Mouse (Mus musculus): Measurements from ENCODE around the gene Mov10.

Mov10 gene

GRCm38 (mm10) chr3:104811752-104812151 is 6.6 kb downstream of the Mov10 start:
- in situ Hi-C loops (cut with MboI, MseI) = no loop called here

DNA sequence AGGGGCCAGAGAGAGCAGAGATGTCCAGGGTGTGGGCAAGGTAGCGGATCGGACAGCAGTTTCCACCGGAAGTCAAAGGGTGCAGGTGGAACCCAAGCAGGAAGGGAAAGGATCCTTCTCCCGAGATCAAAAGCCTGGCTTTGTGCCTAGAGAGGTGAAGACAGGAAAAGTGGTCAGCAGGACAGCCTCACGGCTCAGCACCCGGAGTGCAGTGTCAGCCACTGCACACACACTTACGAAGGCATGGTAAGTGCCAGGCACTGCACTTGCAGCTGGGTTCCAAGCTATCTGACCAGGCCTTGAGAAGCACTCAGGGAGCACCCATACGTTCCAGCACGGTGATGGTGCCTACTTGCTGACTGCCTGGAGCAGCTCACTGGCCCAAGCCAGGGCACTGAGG is 12.8 kb downstream of the Mov10 start:
- in situ Hi-C loops (cut with MboI, MseI) = no loop called here

GRCm38 (mm10) chr3:104804312-104804711 is 14.1 kb downstream of the Mov10 start:
- in situ Hi-C loops (cut with MboI, MseI) = no loop called here

- in situ Hi-C loops (cut with MboI, MseI) = no loop called here
Measured at GRCm38 (mm10) chr3:104801481-104801880, 16.9 kb downstream of the Mov10 start.

DNA sequence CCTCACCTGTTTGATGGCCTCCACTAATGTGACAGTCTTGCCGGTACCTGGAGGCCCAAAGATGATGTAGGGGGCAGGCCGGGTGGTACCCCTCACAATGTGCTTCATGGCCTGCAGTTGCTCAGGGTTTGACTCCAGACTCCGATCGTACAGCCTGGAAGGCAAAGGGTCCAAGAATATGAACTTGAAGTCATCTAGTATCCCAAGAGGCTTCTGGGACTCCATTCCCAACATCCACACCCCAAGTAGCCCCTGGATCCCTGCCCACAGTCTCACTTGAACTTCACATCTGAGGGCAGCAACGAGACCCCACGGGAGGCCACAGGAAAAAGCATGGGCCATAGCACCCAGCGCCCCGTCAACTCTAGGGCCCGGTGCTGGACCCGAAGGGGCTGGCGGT is 17.7 kb downstream of the Mov10 start:
- in situ Hi-C loops (cut with MboI, MseI) = no loop called here

GRCm38 (mm10) chr3:104796430-104797082 is 21.8 kb downstream of the Mov10 start:
- in situ Hi-C loops (cut with MboI, MseI) = no loop called here

- in situ Hi-C loops (cut with MboI, MseI) = no loop called here
Measured at GRCm38 (mm10) chr3:104795661-104796340, 22.6 kb downstream of the Mov10 start.

- in situ Hi-C loops (cut with MboI, MseI) = no loop called here
Measured at GRCm38 (mm10) chr3:104794953-104795470, 23.4 kb downstream of the Mov10 start.

- in situ Hi-C loops (cut with MboI, MseI) = no loop called here
Measured at GRCm38 (mm10) chr3:104793871-104794828, 24.2 kb downstream of the Mov10 start.

DNA sequence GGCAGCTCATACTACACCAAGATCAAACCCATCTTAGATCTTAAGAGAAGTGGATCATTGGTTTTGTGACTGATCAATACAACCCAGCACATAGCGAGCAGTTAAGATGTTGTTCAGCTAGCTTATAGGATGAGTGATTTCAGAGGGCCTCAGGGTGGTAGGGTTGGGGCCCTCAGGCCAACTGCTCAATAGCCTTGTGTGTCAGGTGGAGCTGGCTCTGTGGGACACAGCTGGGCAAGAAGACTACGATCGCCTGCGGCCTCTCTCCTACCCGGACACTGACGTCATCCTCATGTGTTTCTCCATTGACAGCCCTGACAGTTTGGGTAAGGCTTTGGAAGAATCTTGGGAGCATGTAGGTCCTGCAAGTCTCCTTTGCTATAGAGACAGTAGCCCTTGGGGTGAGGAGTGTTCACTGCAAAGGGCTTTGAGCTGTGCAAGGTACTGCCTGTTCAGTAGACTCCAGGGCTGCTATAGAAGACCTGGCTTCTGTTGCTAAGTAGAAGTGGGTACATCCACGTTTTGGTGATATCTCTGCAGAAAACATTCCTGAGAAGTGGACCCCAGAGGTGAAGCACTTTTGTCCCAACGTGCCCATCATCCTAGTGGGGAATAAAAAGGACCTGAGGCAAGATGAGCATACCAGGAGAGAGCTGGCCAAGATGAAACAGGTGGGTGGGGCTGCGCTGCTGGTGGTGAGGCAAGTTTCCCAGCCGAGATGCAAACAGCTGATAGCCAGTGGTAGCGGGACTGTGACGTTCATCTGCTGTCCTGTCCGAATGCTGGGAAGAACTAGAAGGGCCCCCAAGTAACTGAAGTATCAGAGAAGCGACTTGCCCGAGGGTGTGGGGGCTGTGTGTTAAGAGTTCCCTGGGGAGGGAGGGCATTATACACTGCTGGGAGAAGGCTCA is 25.7 kb downstream of the Mov10 start:
- in situ Hi-C loops (cut with MboI, MseI) = no loop called here

- in situ Hi-C loops (cut with MboI, MseI) = no loop called here
Measured at GRCm38 (mm10) chr3:104791671-104792070, 26.7 kb downstream of the Mov10 start.

GRCm38 (mm10) chr3:104791017-104791416 is 27.3 kb downstream of the Mov10 start:
- in situ Hi-C loops (cut with MboI, MseI) = no loop called here

- in situ Hi-C loops (cut with MboI, MseI) = no loop called here
Measured at GRCm38 (mm10) chr3:104790401-104790937, 27.9 kb downstream of the Mov10 start.

GRCm38 (mm10) chr3:104789822-104790221 is 28.5 kb downstream of the Mov10 start:
- in situ Hi-C loops (cut with MboI, MseI) = no loop called here

GRCm38 (mm10) chr3:104789312-104789605 is 29.1 kb downstream of the Mov10 start:
- in situ Hi-C loops (cut with MboI, MseI) = no loop called here

- in situ Hi-C loops (cut with MboI, MseI) = no loop called here
Measured at GRCm38 (mm10) chr3:104788561-104789311, 29.6 kb downstream of the Mov10 start.

GRCm38 (mm10) chr3:104788075-104788474 is 30.3 kb downstream of the Mov10 start, which contains the start of gene Rhoc:
Gene Rhoc (plus strand): TSS chr3:104788375.
- in situ Hi-C loops (cut with MboI, MseI) = no loop called here

GRCm38 (mm10) chr3:104785284-104785683 is 33.1 kb downstream of the Mov10 start:
- in situ Hi-C loops (cut with MboI, MseI) = no loop called here

DNA sequence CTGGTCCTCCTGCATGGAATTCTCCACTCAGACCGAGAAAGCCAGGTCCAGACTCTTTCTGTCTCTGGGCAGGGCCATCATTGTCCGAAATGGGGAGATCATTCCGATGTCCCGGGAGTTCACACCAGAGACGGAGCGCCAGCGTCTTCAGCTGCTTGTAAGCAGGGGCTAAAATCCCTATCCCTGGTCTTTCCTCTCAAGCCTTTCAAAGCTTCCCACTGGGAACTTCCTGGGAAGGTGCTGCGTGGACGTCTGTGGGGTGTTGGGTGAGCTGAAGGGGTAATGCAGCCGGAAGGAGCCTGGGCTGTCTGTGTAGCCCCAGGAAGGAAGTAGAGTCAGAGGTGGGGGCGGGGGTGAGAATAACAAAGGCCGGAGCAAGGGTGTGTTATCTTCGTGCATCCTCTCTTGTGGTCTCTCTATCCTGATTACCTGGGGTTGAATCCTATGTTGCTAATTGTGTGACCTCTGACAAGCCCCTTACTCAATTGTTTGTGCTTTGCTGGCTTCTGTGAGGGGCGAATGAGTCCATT is 34.3 kb downstream of the Mov10 start:
- in situ Hi-C loops (cut with MboI, MseI) = no loop called here
